Mouse (Mus musculus) CH12.LX (cell line): Measurements from ENCODE around the gene Col4a1.

Source experiments
- CTCF ChIP-seq, 2 experiments: IDR thresholded peaks in 1 of 2; conservative IDR thresholded peaks in 1 of 2; 2 replicates each; pipeline ENCODE4 v1.5.1; 2011 to 2012; ENCODE audit warnings: low read depth in 2 of 2, low read length in 2 of 2, improper control_type of control experiment in 1 of 2, inconsistent platforms in 1 of 2, mild to moderate bottlenecking in 1 of 2, moderate library complexity in 1 of 2
- ETS1 ChIP-seq: conservative IDR thresholded peaks from 2 replicates; pipeline ENCODE4 v1.6.1; 2012; ENCODE audit warnings: low read depth, mild to moderate bottlenecking, inconsistent platforms, low read length, improper control_type of control experiment, moderate library complexity
- SIN3A ChIP-seq: IDR thresholded peaks from 2 replicates; pipeline ENCODE4 v1.6.1; 2012; ENCODE audit warnings: low read length, improper control_type of control experiment, inconsistent platforms
- TCF12 ChIP-seq: IDR thresholded peaks from 2 replicates; pipeline ENCODE4 v1.6.1; 2014; ENCODE audit warnings: low read depth, mild to moderate bottlenecking, inconsistent platforms, low read length, improper control_type of control experiment
- UBTF ChIP-seq: IDR thresholded peaks from 2 replicates; pipeline ENCODE4 v1.6.1; 2012; ENCODE audit warnings: low read depth, mild to moderate bottlenecking, inconsistent platforms, low read length, improper control_type of control experiment, moderate library complexity
- USF2 ChIP-seq: conservative IDR thresholded peaks from 2 replicates; pipeline ENCODE4 v1.6.1; 2011; ENCODE audit warnings: low read depth, low read length, improper control_type of control experiment
- ZC3H11A ChIP-seq: IDR thresholded peaks from 2 replicates; pipeline ENCODE4 v1.6.1; 2012; ENCODE audit warnings: low read depth, mild to moderate bottlenecking, inconsistent platforms, low read length, improper control_type of control experiment
- ZKSCAN1 ChIP-seq: IDR thresholded peaks from 2 replicates; pipeline ENCODE4 v1.6.1; 2012; ENCODE audit warnings: low read depth, inconsistent platforms, low read length, improper control_type of control experiment, borderline replicate concordance

- no peak for TF ChIP-seq CTCF (conservative IDR thresholded peaks at IDR 0.05 in 1 of 2, IDR thresholded peaks at IDR 0.05 in 1 of 2; ENCODE audit: low read depth in 2 of 2, low read length in 2 of 2)
- TF ChIP-seq ETS1 = no peak
- TF ChIP-seq TCF12 = no peak
- no peak for TF ChIP-seq ZC3H11A
- no peak for TF ChIP-seq UBTF
- no peak for TF ChIP-seq ZKSCAN1
- TF ChIP-seq USF2 = no peak
- TF ChIP-seq SIN3A = no peak
These were observed 60.3 kb downstream of the Col4a1 start for GRCm38 (mm10) chr8:11252235-11252774.
